Mouse (Mus musculus): ENCODE results near the gene Fam19a1.

Fam19a1 gene

DNA sequence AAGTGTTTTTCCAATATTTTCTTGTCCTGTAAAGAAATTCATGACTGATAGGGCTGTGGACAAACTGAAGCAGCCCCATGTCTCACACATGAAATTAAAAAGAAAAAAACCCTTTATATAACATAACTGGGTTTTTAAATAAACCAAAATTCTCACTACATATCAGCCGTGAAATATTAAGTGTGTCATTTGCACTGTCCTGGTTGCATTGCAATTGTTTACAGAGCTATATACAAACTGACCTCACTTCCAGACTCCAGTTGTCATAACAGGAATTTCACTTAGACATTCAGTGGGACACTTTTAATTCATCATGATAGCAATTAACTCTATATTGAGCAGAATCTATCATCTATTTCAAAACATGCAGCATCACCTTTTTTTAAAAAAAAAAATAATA, 553.4 kb downstream of the Fam19a1 start:
- ATAC-seq (ENCODE audit: low TSS enrichment), result no peak

DNA sequence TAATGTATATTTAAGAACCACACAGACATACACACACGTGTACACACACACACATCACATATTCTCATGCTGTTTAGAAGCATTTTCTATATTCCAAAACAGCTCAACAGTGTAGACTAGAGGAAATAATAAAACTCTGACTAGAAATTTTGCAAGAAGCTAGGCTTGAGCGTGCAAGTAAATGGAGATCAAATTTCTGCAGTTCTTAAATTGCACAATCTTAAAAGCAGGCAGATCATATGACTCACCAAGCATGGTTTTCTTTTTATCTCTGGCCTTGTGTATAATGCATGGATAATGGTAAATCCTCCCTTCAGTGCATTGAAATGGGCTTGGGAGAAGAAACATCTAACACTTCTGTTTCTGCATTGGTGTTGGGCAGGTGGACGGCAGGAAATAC, 564.9 kb downstream of the Fam19a1 start:
- no peak for ATAC-seq (ENCODE audit: low TSS enrichment)
